Mouse (Mus musculus) stomach, postnatal 0 days (tissue): ENCODE results near the gene Stard9. TPM values are rescaled to one million over a fixed set of nuclear protein-coding genes. Genes with fewer than 3 reads are reported as not detected.

ENCODE experiments used
- ATAC-seq: fragments of 200-750 bp; cut with Nextera tagmentation; 2 replicates; pipeline ENCODE4 v1.8.0; 2017; ENCODE audit not compliant: low FRiP score, low TSS enrichment
- DNase-seq: peaks from one replicate; pipeline ENCODE4 v3.0.0-alpha.2; 2016; ENCODE audit warnings: low spot score
- H3K27ac ChIP-seq: fragments of 300-500 bp; sonication (generic); replicated peaks from 2 replicates; pipeline ENCODE4 v1.5.1; 2014; ENCODE audit warnings: mild to moderate bottlenecking, control low read depth
- H3K27me3 ChIP-seq: fragments of 300-500 bp; sonication (generic); 2 replicates; pipeline ENCODE4 v1.6.1; 2014; ENCODE audit warnings: low read length; ENCODE audit not compliant: control insufficient read depth, insufficient read depth
- H3K36me3 ChIP-seq: fragments of 300-500 bp; sonication (generic); 2 replicates; pipeline ENCODE4 v1.6.1; 2014; ENCODE audit warnings: low read length, mixed read lengths; ENCODE audit not compliant: control insufficient read depth, insufficient read depth
- H3K4me1 ChIP-seq: fragments of 300-500 bp; sonication (generic); replicated peaks from 2 replicates; pipeline ENCODE4 v1.6.1; 2014; ENCODE audit warnings: antibody characterized with exemption; ENCODE audit not compliant: control insufficient read depth, insufficient read depth
- H3K4me2 ChIP-seq: fragments of 300-500 bp; sonication (generic); replicated peaks from 2 replicates; pipeline ENCODE4 v1.6.1; 2014; ENCODE audit warnings: low read depth, mild to moderate bottlenecking, control low read depth, moderate library complexity
- H3K4me3 ChIP-seq: fragments of 300-500 bp; sonication (generic); 2 replicates; pipeline ENCODE4 v1.5.1; 2014; ENCODE audit warnings: low read depth, low read length, control low read depth
- H3K9ac ChIP-seq: fragments of 300-500 bp; sonication (generic); 2 replicates; pipeline ENCODE4 v1.6.1; 2014; ENCODE audit warnings: mild to moderate bottlenecking, low read length, control low read depth, mixed read lengths
- H3K9me3 ChIP-seq: fragments of 300-500 bp; sonication (generic); 2 replicates; pipeline ENCODE4 v1.6.1; 2016; ENCODE audit warnings: low read length; ENCODE audit not compliant: control insufficient read depth
- CTCF ChIP-seq: IDR thresholded peaks from 2 replicates; pipeline ENCODE4 v1.5.1; 2016; ENCODE audit warnings: antibody characterized with exemption, low read depth, mild to moderate bottlenecking, moderate library complexity
- EP300 ChIP-seq: optimal IDR thresholded peaks from 2 replicates; pipeline ENCODE3; 2016; ENCODE audit warnings: antibody characterized with exemption
- WGBS: fragments of 180-500 bp; shearing (Covaris S2); extraction: QIAGEN DNeasy Blood & Tissue Kit; methylation state at CpG from one replicate; pipeline ENCODE4 v1.1.7; 2014; 5-methylcytosine and 5-hydroxymethylcytosine counted together
- polyA plus RNA-seq: library from polyadenylated mRNA; unstranded; fragments of >200 nt; fragmentation: Nextera tagmentation; extraction: Ambion mirVana; gene quantifications from 2 replicates; pipeline ENCODE4 v1.2.1, GENCODE M21; 2015

Stard9 gene
- polyA plus RNA-seq, 1 experiment from 2014 or later: 2.1 TPM

- peak within 1 kb of the TSS; percentile 85 for H3K9ac ChIP-seq
- peak; percentile 98 for ATAC-seq
- peak; percentile 94 for DNase-seq
- H3K4me2 ChIP-seq: peak within 1 kb of the TSS; percentile 88
- TF ChIP-seq CTCF (peak; percentile 52), EP300 (no peak)
- no peaks in the 10 kb centered on the region for H3K4me1 ChIP-seq
- H3K9me3 ChIP-seq: no peaks in the 10 kb centered on the region
- H3K27me3 ChIP-seq: no peaks in the 10 kb centered on the region
- peak within 1 kb of the TSS; percentile 94 for H3K27ac ChIP-seq
- 0 out of 2 replicates have a peak, but pooled peaks cover 3% of the 10 kb centered on the region for H3K36me3 ChIP-seq
- under 1% methylated on average over 51 of the region's 52 CpGs for WGBS
- peak within 1 kb of the TSS; percentile 94 for H3K4me3 ChIP-seq
These were observed 19.8 kb upstream of the Stard9 start, which contains the start of the genes Haus2 and Lrrc57 for GRCm38 (mm10) chr2:120608830-120609723. TSS of gene Haus2 (plus strand) at chr2:120609383. TSS of gene Lrrc57 (minus strand) at chr2:120609520.

- Histone ChIP-seq H3K9me3 (no peaks in the 10 kb centered on the region), H3K27ac (no peak overlapping the region), H3K4me1 (no peaks in the 10 kb centered on the region), H3K4me2 (no peak overlapping the region), H3K36me3 (peaks cover 8% of the 10 kb centered on the region; the same call in 1 of the 2 replicates), H3K4me3 (no peak overlapping the region), H3K27me3 (no peaks in the 10 kb centered on the region), H3K9ac (no peak overlapping the region)
- 84% methylated on average over 5 of the region's 5 CpGs for WGBS
- TF ChIP-seq CTCF (no peak), EP300 (no peak)
- no peak for ATAC-seq
- no peak for DNase-seq
These were observed 12.4 kb upstream of the Stard9 start for GRCm38 (mm10) chr2:120616279-120617163.

GRCm38 (mm10) chr2:120619538-120619937 lies 9.4 kb upstream of the Stard9 start:
- no peaks in the 10 kb centered on the region for H3K9me3 ChIP-seq
- no peak overlapping the region for H3K4me2 ChIP-seq
- H3K4me3 ChIP-seq: no peak overlapping the region
- DNase-seq (no peak), ATAC-seq (no peak)
- TF ChIP-seq EP300: no peak
- TF ChIP-seq CTCF: peak; percentile 57
- H3K9ac ChIP-seq: no peak overlapping the region
- H3K4me1 ChIP-seq: no peaks in the 10 kb centered on the region
- H3K27me3 ChIP-seq: no peaks in the 10 kb centered on the region
- no peak overlapping the region for H3K27ac ChIP-seq
- peaks cover 5% of the 10 kb centered on the region; the same call in 1 of the 2 replicates for H3K36me3 ChIP-seq
- WGBS: 100% methylated on average over 1 of the region's 1 CpGs

GRCm38 (mm10) chr2:120622920-120623319 lies 6.0 kb upstream of the Stard9 start:
- ATAC-seq (no peak), DNase-seq (no peak)
- no peaks in the 10 kb centered on the region for H3K9me3 ChIP-seq
- no peak overlapping the region for H3K27ac ChIP-seq
- TF ChIP-seq CTCF: no peak
- TF ChIP-seq EP300: no peak
- H3K4me3 ChIP-seq: no peak overlapping the region
- H3K27me3 ChIP-seq: no peaks in the 10 kb centered on the region
- no peak overlapping the region for H3K9ac ChIP-seq
- H3K36me3 ChIP-seq: peaks cover 3% of the 10 kb centered on the region; the same call in 1 of the 2 replicates
- H3K4me2 ChIP-seq: no peak overlapping the region
- H3K4me1 ChIP-seq: no peaks in the 10 kb centered on the region

GRCm38 (mm10) chr2:120628076-120628865 lies 650 bp upstream of the Stard9 start:
- DNase-seq: no peak
- no peaks in the 10 kb centered on the region for H3K9me3 ChIP-seq
- peak overlapping the region; percentile 56 for H3K4me3 ChIP-seq
- TF ChIP-seq CTCF: no peak
- TF ChIP-seq EP300: no peak
- no peaks in the 10 kb centered on the region for H3K27me3 ChIP-seq
- H3K9ac ChIP-seq: no peak overlapping the region
- H3K4me1 ChIP-seq: no peaks in the 10 kb centered on the region
- H3K27ac ChIP-seq: no peak overlapping the region
- no peak for ATAC-seq
- WGBS: 27% methylated on average over 10 of the region's 10 CpGs
- peak overlapping the region; percentile 66 for H3K4me2 ChIP-seq
- no peaks in the 10 kb centered on the region for H3K36me3 ChIP-seq
